16 mouse cellular contexts compared by ENCODE assay signal in genomic region chr17:48462096-48462495, GRCm38 (mm10). TPM values are rescaled to one million over a fixed set of nuclear protein-coding genes. Genes with fewer than 3 reads are reported as not detected.
A peak's percentile ranks its signal among the peaks of the same experiment; 100 is the strongest.
DNase-seq lines count a peak whose midpoint lies in the region; ATAC-seq lines count a peak whose summit lies in the region.
"Had no signal": no experiment of that assay in that cellular context is flagged by ENCODE, and none has a peak within 500 bp of the region (broad histone marks: within the 10 kb centered on the region; RNA-seq: fewer than 3 reads in every experiment).

No protein-coding gene starts in this region.

- peak; percentile 63 for ATAC-seq in activated CD4-positive, CD25-positive, alpha-beta regulatory T cell, adult 4 months
- ATAC-seq in megakaryocyte-erythroid progenitor cell, adult 5-6 weeks (replicated peaks; ENCODE audit: low FRiP score, low TSS enrichment, poor library complexity, severe bottlenecking) = peak; percentile 80

- DNase-seq in CD4-positive, CD25-positive, alpha-beta regulatory T cell, adult 2 months (ENCODE audit: low read depth, low spot score) = peak; percentile 87
- DNase-seq in thymus, postnatal 10 days (ENCODE audit: low spot score in 2 of 2) = peak; percentile 71 to 78
- DNase-seq in kidney, adult 9 months = no peak
- no peak for DNase-seq in right cerebral cortex, adult 2 months (ENCODE audit: low spot score in 2 of 2)
- no peak for DNase-seq in right cerebral cortex, postnatal 14 days
- DNase-seq: adrenal gland, postnatal 14 days; cerebellum, adult 9-10 months; heart, adult 18-20 months; heart, postnatal 14 days; kidney, postnatal 14 days; layer of hippocampus, postnatal 36 days; retina, postnatal 1 day had no signal

RNA-seq across cellular contexts. Expression of gene Unc5cl, which starts 7.4 kb away (rescaled TPM):
- 10 to 100 TPM; 19.0 to 19.1 TPM for polyA plus RNA-seq in activated CD4-positive, CD25-positive, alpha-beta regulatory T cell, adult 4 months (2017; shearing (Covaris generic))
- total RNA-seq in megakaryocyte-erythroid progenitor cell, adult 5-6 weeks (2014; fragmentation: Nextera tagmentation) = 4.2 and 7.1 TPM in 2 replicates
- total RNA-seq in megakaryocyte-erythroid progenitor cell, adult 5-6 weeks (2017) = 5.1 and 5.7 TPM in 2 replicates

RNA-seq across cellular contexts. Expression of gene Tspo2, which starts 10.8 kb away (rescaled TPM):
- polyA plus RNA-seq in activated CD4-positive, CD25-positive, alpha-beta regulatory T cell, adult 4 months (2017; shearing (Covaris generic)) = 1 to 10 TPM in 1 of 2 experiments, not detected in 1; 3.6 TPM
- total RNA-seq in megakaryocyte-erythroid progenitor cell, adult 5-6 weeks (2014; fragmentation: Nextera tagmentation) = 192 and 203 TPM in 2 replicates
- total RNA-seq in megakaryocyte-erythroid progenitor cell, adult 5-6 weeks (2017) = 86.3 and 160 TPM in 2 replicates
- total RNA-seq: layer of hippocampus, postnatal 36 days had no signal
- polyA plus RNA-seq: limb, embryonic 10.5 days; urinary bladder, adult 2 months had no signal

RNA-seq across cellular contexts. Expression of gene Apobec2, which starts 29.4 kb away (rescaled TPM):
- 1 to 10 TPM; 2.8 to 3.0 TPM for polyA plus RNA-seq in activated CD4-positive, CD25-positive, alpha-beta regulatory T cell, adult 4 months (2017; shearing (Covaris generic))
- 1.7 TPM in 1 of 2 replicates, not detected in the other for total RNA-seq in megakaryocyte-erythroid progenitor cell, adult 5-6 weeks (2014; fragmentation: Nextera tagmentation)
- 0.30 TPM in 1 of 2 replicates, not detected in the other for total RNA-seq in megakaryocyte-erythroid progenitor cell, adult 5-6 weeks (2017)
- total RNA-seq: layer of hippocampus, postnatal 36 days had no signal

RNA-seq across cellular contexts. Expression of gene Oard1, which starts 52.3 kb away (rescaled TPM):
- polyA plus RNA-seq in activated CD4-positive, CD25-positive, alpha-beta regulatory T cell, adult 4 months (2017; shearing (Covaris generic)) = 10 to 100 TPM; 80.8 to 86.1 TPM
- 56.0 and 61.4 TPM in 2 replicates for total RNA-seq in megakaryocyte-erythroid progenitor cell, adult 5-6 weeks (2014; fragmentation: Nextera tagmentation)
- total RNA-seq in megakaryocyte-erythroid progenitor cell, adult 5-6 weeks (2017) = 76.9 and 90.2 TPM in 2 replicates

RNA-seq across cellular contexts. Expression of gene Nfya, which starts 52.4 kb away (rescaled TPM):
- polyA plus RNA-seq in activated CD4-positive, CD25-positive, alpha-beta regulatory T cell, adult 4 months (2017; shearing (Covaris generic)) = 10 to 100 TPM in 1 of 2 experiments, 1 to 10 TPM in 1; 9.6 to 11.9 TPM
- 89.3 and 113 TPM in 2 replicates for total RNA-seq in megakaryocyte-erythroid progenitor cell, adult 5-6 weeks (2014; fragmentation: Nextera tagmentation)
- total RNA-seq in megakaryocyte-erythroid progenitor cell, adult 5-6 weeks (2017) = 32.8 and 55.7 TPM in 2 replicates

Comparison
In these comparisons a context has a peak if more than half of its experiments do, and no peak if none do; other contexts are left out.
1. DNase-seq: peak in CD4-positive, CD25-positive, alpha-beta regulatory T cell, adult 2 months (single experiment) and thymus, postnatal 10 days (2 of 2); none in kidney, adult 9 months (single experiment), right cerebral cortex, adult 2 months (0 of 2) and right cerebral cortex, postnatal 14 days (single experiment).